Mouse (Mus musculus): ENCODE measurements around the gene Usp30.

Gene Usp30

GRCm38 (mm10) chr5:114119806-114120205 lies 54.5 kb downstream of the Usp30 start:
- Histone ChIP-seq H3K4me3 (replicated peaks; ENCODE audit: low read length) (peak overlapping the region; percentile 41), H3K9me3 (ENCODE audit: low read length) (no peaks in the 10 kb centered on the region), H3K27me3 (ENCODE audit: insufficient read depth, low read length) (no peaks in the 10 kb centered on the region), H3K36me3 (ENCODE audit: insufficient read depth, low read length) (peaks cover 91% of the 10 kb centered on the region), H3K4me1 (replicated peaks; ENCODE audit: low read depth, low read length) (peaks cover 78% of the 10 kb centered on the region)
- TF ChIP-seq POU5F1 (IDR thresholded peaks at IDR 0.05; ENCODE audit: borderline replicate concordance, low read length) (no peak), NANOG (IDR thresholded peaks at IDR 0.05; ENCODE audit: borderline replicate concordance, low read length) (no peak), CTCF (conservative IDR thresholded peaks at IDR 0.05; ENCODE audit: low read length) (no peak)

GRCm38 (mm10) chr5:114126008-114126407 lies 60.7 kb downstream of the Usp30 start:
- H3K36me3 ChIP-seq (ENCODE audit: insufficient read depth, low read length) = peaks cover 53% of the 10 kb centered on the region
- TF ChIP-seq NANOG (IDR thresholded peaks at IDR 0.05; ENCODE audit: borderline replicate concordance, low read length) (no peak), POU5F1 (IDR thresholded peaks at IDR 0.05; ENCODE audit: borderline replicate concordance, low read length) (no peak), CTCF (conservative IDR thresholded peaks at IDR 0.05; ENCODE audit: low read length) (no peak)
- H3K27me3 ChIP-seq (ENCODE audit: insufficient read depth, low read length) = no peaks in the 10 kb centered on the region
- H3K9me3 ChIP-seq (ENCODE audit: low read length) = no peaks in the 10 kb centered on the region
- peak overlapping the region; percentile 94 for H3K4me3 ChIP-seq (replicated peaks; ENCODE audit: low read length)
- peaks cover 80% of the 10 kb centered on the region for H3K4me1 ChIP-seq (replicated peaks; ENCODE audit: low read depth, low read length)

- no peak for TF ChIP-seq CTCF (conservative IDR thresholded peaks at IDR 0.05; ENCODE audit: low read length)
- TF ChIP-seq NANOG (IDR thresholded peaks at IDR 0.05; ENCODE audit: borderline replicate concordance, low read length) = no peak
- no peak for TF ChIP-seq POU5F1 (IDR thresholded peaks at IDR 0.05; ENCODE audit: borderline replicate concordance, low read length)
- H3K36me3 ChIP-seq (ENCODE audit: insufficient read depth, low read length) = peaks cover 47% of the 10 kb centered on the region
- peak overlapping the region; percentile 94 for H3K4me3 ChIP-seq (replicated peaks; ENCODE audit: low read length)
- H3K9me3 ChIP-seq (ENCODE audit: low read length) = no peaks in the 10 kb centered on the region
- H3K4me1 ChIP-seq (replicated peaks; ENCODE audit: low read depth, low read length) = peaks cover 77% of the 10 kb centered on the region
- H3K27me3 ChIP-seq (ENCODE audit: insufficient read depth, low read length) = no peaks in the 10 kb centered on the region
Measured at GRCm38 (mm10) chr5:114126499-114127244, 61.4 kb downstream of the Usp30 start.

GRCm38 (mm10) chr5:114127374-114128349 lies 62.4 kb downstream of the Usp30 start, which contains the start of gene Alkbh2:
Gene Alkbh2, minus strand, starts transcription at chr5:114128218.
- peak; percentile 72 for TF ChIP-seq CTCF (conservative IDR thresholded peaks at IDR 0.05; ENCODE audit: low read length)
- 0 out of 2 replicates have a peak, but pooled peaks have one; percentile 5 for TF ChIP-seq POU5F1 (IDR thresholded peaks at IDR 0.05; ENCODE audit: borderline replicate concordance, low read length)
- no peak for TF ChIP-seq NANOG (IDR thresholded peaks at IDR 0.05; ENCODE audit: borderline replicate concordance, low read length)
- H3K4me1 ChIP-seq (replicated peaks; ENCODE audit: low read depth, low read length) = peaks cover 78% of the 10 kb centered on the region
- peaks cover 44% of the 10 kb centered on the region for H3K36me3 ChIP-seq (ENCODE audit: insufficient read depth, low read length)
- H3K27me3 ChIP-seq (ENCODE audit: insufficient read depth, low read length) = no peaks in the 10 kb centered on the region
- no peaks in the 10 kb centered on the region for H3K9me3 ChIP-seq (ENCODE audit: low read length)
- peak within 1 kb of the TSS; percentile 94 for H3K4me3 ChIP-seq (replicated peaks; ENCODE audit: low read length)

- no peaks in the 10 kb centered on the region for H3K27me3 ChIP-seq (ENCODE audit: insufficient read depth, low read length)
- peak overlapping the region; percentile 100 for H3K4me3 ChIP-seq (replicated peaks; ENCODE audit: low read length)
- H3K9me3 ChIP-seq (ENCODE audit: low read length) = no peaks in the 10 kb centered on the region
Measured at GRCm38 (mm10) chr5:114129550-114130210, 64.4 kb downstream of the Usp30 start.

GRCm38 (mm10) chr5:114130211-114130605 lies 64.9 kb downstream of the Usp30 start, which contains the start of gene Ung:
Gene Ung, plus strand, starts transcription at chr5:114130386.
- H3K27me3 ChIP-seq (ENCODE audit: insufficient read depth, low read length) = no peaks in the 10 kb centered on the region
- H3K36me3 ChIP-seq (ENCODE audit: insufficient read depth, low read length) = peaks cover 45% of the 10 kb centered on the region
- TF ChIP-seq POU5F1 (IDR thresholded peaks at IDR 0.05; ENCODE audit: borderline replicate concordance, low read length) = no peak
- no peak for TF ChIP-seq CTCF (conservative IDR thresholded peaks at IDR 0.05; ENCODE audit: low read length)
- TF ChIP-seq NANOG (IDR thresholded peaks at IDR 0.05; ENCODE audit: borderline replicate concordance, low read length) = no peak
- no peaks in the 10 kb centered on the region for H3K9me3 ChIP-seq (ENCODE audit: low read length)
- peaks cover 78% of the 10 kb centered on the region for H3K4me1 ChIP-seq (replicated peaks; ENCODE audit: low read depth, low read length)
- peak within 1 kb of the TSS; percentile 100 for H3K4me3 ChIP-seq (replicated peaks; ENCODE audit: low read length)

More at GRCm38 (mm10) chr5:114129550-114130210, 64.4 kb downstream of the Usp30 start:
- H3K4me1 ChIP-seq (replicated peaks; ENCODE audit: low read depth, low read length) = peaks cover 78% of the 10 kb centered on the region
- TF ChIP-seq NANOG (IDR thresholded peaks at IDR 0.05; ENCODE audit: borderline replicate concordance, low read length) (no peak), CTCF (conservative IDR thresholded peaks at IDR 0.05; ENCODE audit: low read length) (no peak), POU5F1 (IDR thresholded peaks at IDR 0.05; ENCODE audit: borderline replicate concordance, low read length) (no peak)
- H3K36me3 ChIP-seq (ENCODE audit: insufficient read depth, low read length) = peaks cover 45% of the 10 kb centered on the region

- no peak for TF ChIP-seq POU5F1 (IDR thresholded peaks at IDR 0.05; ENCODE audit: borderline replicate concordance, low read length)
- no peak for TF ChIP-seq NANOG (IDR thresholded peaks at IDR 0.05; ENCODE audit: borderline replicate concordance, low read length)
- TF ChIP-seq CTCF (conservative IDR thresholded peaks at IDR 0.05; ENCODE audit: low read length) = no peak
- H3K4me1 ChIP-seq (replicated peaks; ENCODE audit: low read depth, low read length) = peaks cover 78% of the 10 kb centered on the region
- peak overlapping the region; percentile 100 for H3K4me3 ChIP-seq (replicated peaks; ENCODE audit: low read length)
- no peaks in the 10 kb centered on the region for H3K9me3 ChIP-seq (ENCODE audit: low read length)
- H3K36me3 ChIP-seq (ENCODE audit: insufficient read depth, low read length) = peaks cover 45% of the 10 kb centered on the region
- no peaks in the 10 kb centered on the region for H3K27me3 ChIP-seq (ENCODE audit: insufficient read depth, low read length)
Measured at GRCm38 (mm10) chr5:114130698-114131520, 65.6 kb downstream of the Usp30 start.
